Mouse (Mus musculus) embryonic fibroblast, embryonic 13.5 days (primary cell): ENCODE data around the gene Shld1.

Experiments
- CTCF ChIP-seq: IDR thresholded peaks from 2 replicates; pipeline ENCODE4 v1.5.1; 2011; ENCODE audit warnings: mild to moderate bottlenecking, control low read depth, low read length, moderate library complexity, borderline replicate concordance; ENCODE audit not compliant: insufficient read depth
- POLR2A ChIP-seq: IDR thresholded peaks from 2 replicates; pipeline ENCODE4 v1.6.1; 2011; ENCODE audit warnings: low read depth, mild to moderate bottlenecking, control low read depth, low read length, moderate library complexity

GRCm38 (mm10) chr2:132712061-132712460, 25.3 kb downstream of the Shld1 start:
- TF ChIP-seq POLR2A (no peak), CTCF (no peak)
